Mouse (Mus musculus) E14TG2a.4 (cell line): ENCODE measurements around the gene Slc9a9.

ENCODE experiments used
- CTCF ChIP-seq: conservative IDR thresholded peaks from 2 replicates; pipeline ENCODE4 v1.5.1; 2014; ENCODE audit warnings: low read length
- POU5F1 ChIP-seq: IDR thresholded peaks from 2 replicates; pipeline ENCODE4 v1.6.1; 2014; ENCODE audit warnings: low read length, borderline replicate concordance

DNA sequence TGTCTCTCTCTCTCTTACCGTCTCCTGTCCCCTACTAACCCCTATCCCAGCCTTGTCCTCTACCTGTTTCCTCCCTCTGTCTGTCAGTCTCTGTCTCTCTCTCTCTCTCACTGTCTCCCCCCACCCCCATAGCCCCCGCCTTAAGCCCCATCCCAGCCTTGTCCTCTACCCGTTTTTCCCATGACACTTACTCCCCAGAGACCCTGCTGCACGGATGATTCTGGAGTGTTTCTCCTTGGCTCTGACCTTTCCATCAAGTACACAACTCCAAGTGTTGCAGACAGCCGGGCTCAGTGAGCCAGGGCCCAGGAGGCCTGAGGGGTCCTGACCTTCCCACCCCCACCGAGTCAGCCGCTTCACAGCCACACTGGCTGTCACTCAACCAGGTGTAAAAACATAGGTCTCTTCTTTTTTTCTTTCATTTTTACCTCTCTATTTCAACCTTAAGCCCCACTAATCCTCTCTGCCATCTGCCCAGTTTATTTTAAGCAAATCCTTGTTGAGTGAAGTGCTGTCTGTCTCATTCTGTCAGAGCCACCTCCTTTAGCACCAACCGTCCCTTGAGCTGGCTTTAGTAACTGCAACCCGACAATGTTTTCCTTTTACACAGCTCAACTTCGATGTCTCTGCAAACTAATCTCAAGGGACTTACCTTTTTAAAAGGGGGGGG lies 32.4 kb downstream of the Slc9a9 start:
- TF ChIP-seq CTCF: no peak
- TF ChIP-seq POU5F1: no peak
